ENCODE assay signal across 27 mouse cellular contexts in genomic region chr7:96742221-96742620, GRCm38 (mm10).
DNase-seq lines count a peak whose midpoint lies in the region; ATAC-seq and TF ChIP-seq lines count a peak whose summit lies in the region.
"Had no signal": no experiment of that assay in that cellular context is flagged by ENCODE, and none has a peak within 500 bp of the region (broad histone marks: within the 10 kb centered on the region; RNA-seq: fewer than 3 reads in every experiment).

No protein-coding gene starts in this region.

- H3K4me1 ChIP-seq in embryonic facial prominence, embryonic 14.5 days (ENCODE audit: control insufficient read depth, insufficient read depth, low read length) = peaks cover 44% of the 10 kb centered on the region
- H3K4me1 ChIP-seq: liver, embryonic 15.5 days had no signal

- no peak overlapping the region for H3K4me3 ChIP-seq in embryonic facial prominence, embryonic 14.5 days (ENCODE audit: low read depth, low read length)
- H3K4me3 ChIP-seq: hindbrain, embryonic 13.5 days; liver, embryonic 15.5 days; lung, embryonic 15.5 days had no signal

- peak; percentile 46 for DNase-seq in gastrocnemius, adult 18-20 months (ENCODE audit: low spot score)
- no peak for DNase-seq in gastrocnemius, postnatal 10 days
- DNase-seq in brain, embryonic 14.5 days (ENCODE audit: low read depth) = peak; percentile 54
- DNase-seq in embryonic facial prominence, embryonic 14.5 days (ENCODE audit: low spot score) = peak; percentile 85
- peak; percentile 57 for DNase-seq in skeletal muscle tissue, adult 2 months (ENCODE audit: low read depth, low spot score)
- DNase-seq in adrenal gland, postnatal 14 days = no peak
- no peak for DNase-seq in cerebellum, adult 18-20 months
- DNase-seq: cerebellum, adult 9-10 months; embryo, embryonic 11 days; heart, adult 18-20 months; heart, postnatal 4 days; kidney, adult 8-10 months; kidney, postnatal 4 days; left cerebral cortex, postnatal 4 days; lung, postnatal 36 days; right cerebral cortex, adult 18-20 months; thymus, adult 18-20 months; thymus, postnatal 25 days had no signal

- no peak for TF ChIP-seq POLR2A in brain, embryonic 14.5 days (IDR thresholded peaks at IDR 0.05; ENCODE audit: borderline replicate concordance, extremely low read depth, insufficient read depth, insufficient read length, poor library complexity, severe bottlenecking)

- TF ChIP-seq CTCF in brain, embryonic 14.5 days (IDR thresholded peaks at IDR 0.05; ENCODE audit: borderline replicate concordance, extremely low read depth, insufficient read depth, insufficient read length) = no peak

- no peak overlapping the region for H3K4me2 ChIP-seq in embryonic facial prominence, embryonic 14.5 days (ENCODE audit: low read depth, low read length)
- H3K4me2 ChIP-seq: heart, embryonic 11.5 days; hindbrain, embryonic 13.5 days; liver, embryonic 15.5 days; lung, embryonic 15.5 days; midbrain, embryonic 11.5 days had no signal

- H3K9me3 ChIP-seq in embryonic facial prominence, embryonic 14.5 days (ENCODE audit: control insufficient read depth, low read length) = no peaks in the 10 kb centered on the region
- H3K9me3 ChIP-seq: hindbrain, embryonic 13.5 days; liver, embryonic 15.5 days; lung, embryonic 15.5 days had no signal

- H3K9ac ChIP-seq in embryonic facial prominence, embryonic 14.5 days (ENCODE audit: low read depth, low read length) = no peak overlapping the region
- H3K9ac ChIP-seq: hindbrain, embryonic 13.5 days; liver, embryonic 15.5 days; lung, embryonic 15.5 days had no signal

- peaks cover 7% of the 10 kb centered on the region for H3K36me3 ChIP-seq in embryonic facial prominence, embryonic 14.5 days (ENCODE audit: control insufficient read depth, insufficient read depth, low read length)
- H3K36me3 ChIP-seq: hindbrain, embryonic 13.5 days; liver, embryonic 15.5 days; lung, embryonic 15.5 days had no signal

- no peak for ATAC-seq in embryonic facial prominence, embryonic 14.5 days (ENCODE audit: low read depth)
- ATAC-seq: intestine, embryonic 16.5 days; midbrain, embryonic 16.5 days had no signal

- H3K27me3 ChIP-seq in embryonic facial prominence, embryonic 14.5 days (replicated peaks; ENCODE audit: control insufficient read depth, insufficient read depth, low read length) = no peaks in the 10 kb centered on the region
- H3K27me3 ChIP-seq: liver, embryonic 15.5 days; lung, embryonic 15.5 days had no signal

- 31% methylated on average over 7 of the region's 7 CpGs for WGBS in embryonic facial prominence, embryonic 14.5 days

- H3K27ac ChIP-seq in embryonic facial prominence, embryonic 14.5 days (replicated peaks; ENCODE audit: low read depth, low read length) = 0 out of 2 replicates have a peak overlapping the region, but pooled peaks have one; percentile 40
- H3K27ac ChIP-seq: hindbrain, embryonic 13.5 days; kidney, postnatal 0 days; liver, embryonic 15.5 days; lung, embryonic 15.5 days; stomach, postnatal 0 days had no signal

Comparison
In these comparisons a context has a peak if more than half of its experiments do, and no peak if none do; other contexts are left out.
1. DNase-seq: peak in gastrocnemius, adult 18-20 months (single experiment), brain, embryonic 14.5 days (single experiment), embryonic facial prominence, embryonic 14.5 days (single experiment) and skeletal muscle tissue, adult 2 months (single experiment); none in gastrocnemius, postnatal 10 days (single experiment), adrenal gland, postnatal 14 days (single experiment) and cerebellum, adult 18-20 months (0 of 2).